Mouse (Mus musculus) midbrain, embryonic 16.5 days (tissue): ENCODE measurements around the gene Mob1b. TPM values are rescaled to one million over a fixed set of nuclear protein-coding genes. Genes with fewer than 3 reads are reported as not detected.

Source experiments
- ATAC-seq: fragments of 200-750 bp; cut with Nextera tagmentation; 2 replicates; pipeline ENCODE4 v1.8.0; 2017; ENCODE audit warnings: moderate TSS enrichment
- H3K27ac ChIP-seq: fragments of 300-500 bp; sonication (generic); 2 replicates; pipeline ENCODE4 v1.5.1; 2014; ENCODE audit warnings: mild to moderate bottlenecking, low read length, mixed read lengths
- H3K27me3 ChIP-seq: fragments of 300-500 bp; sonication (generic); 2 replicates; pipeline ENCODE4 v1.6.1; 2014; ENCODE audit warnings: low read depth, low read length, mixed read lengths; ENCODE audit not compliant: control insufficient read depth, insufficient read depth
- H3K36me3 ChIP-seq: fragments of 300-500 bp; sonication (generic); 2 replicates; pipeline ENCODE4 v1.6.1; 2014; ENCODE audit warnings: mild to moderate bottlenecking, low read length, moderate library complexity, mixed read lengths; ENCODE audit not compliant: control insufficient read depth, insufficient read depth
- H3K4me1 ChIP-seq: fragments of 300-500 bp; sonication (generic); 2 replicates; pipeline ENCODE4 v1.6.1; 2014; ENCODE audit warnings: mild to moderate bottlenecking, low read length, mixed read lengths; ENCODE audit not compliant: control insufficient read depth, insufficient read depth
- H3K4me2 ChIP-seq: fragments of 300-500 bp; sonication (generic); 2 replicates; pipeline ENCODE4 v1.6.1; 2014; ENCODE audit warnings: mild to moderate bottlenecking, low read length, mixed read lengths
- H3K4me3 ChIP-seq: fragments of 300-500 bp; sonication (generic); 2 replicates; pipeline ENCODE4 v1.5.1; 2014; ENCODE audit warnings: low read depth, mild to moderate bottlenecking, low read length, moderate library complexity, mixed read lengths
- H3K9ac ChIP-seq: fragments of 300-500 bp; sonication (generic); 2 replicates; pipeline ENCODE4 v1.6.1; 2014; ENCODE audit warnings: low read depth, low read length, mixed read lengths
- H3K9me3 ChIP-seq: fragments of 300-500 bp; sonication (generic); replicated peaks from 2 replicates; pipeline ENCODE4 v1.6.1; 2014; ENCODE audit warnings: mild to moderate bottlenecking, low read length, mixed read lengths; ENCODE audit not compliant: control insufficient read depth, poor library complexity, severe bottlenecking
- WGBS: fragments of 180-500 bp; shearing (Covaris S2); extraction: QIAGEN DNeasy Blood & Tissue Kit; methylation state at CpG from one replicate; pipeline ENCODE4 v1.1.7; 2014; 5-methylcytosine and 5-hydroxymethylcytosine counted together
- polyA plus RNA-seq: library from polyadenylated mRNA; unstranded; fragments of >200 nt; fragmentation: Nextera tagmentation; extraction: Ambion mirVana; gene quantifications from 2 replicates; pipeline ENCODE4 v1.2.1, GENCODE M21; 2015

Gene Mob1b
- polyA plus RNA-seq, 1 experiment from 2014 or later = 9.8 TPM

DNA sequence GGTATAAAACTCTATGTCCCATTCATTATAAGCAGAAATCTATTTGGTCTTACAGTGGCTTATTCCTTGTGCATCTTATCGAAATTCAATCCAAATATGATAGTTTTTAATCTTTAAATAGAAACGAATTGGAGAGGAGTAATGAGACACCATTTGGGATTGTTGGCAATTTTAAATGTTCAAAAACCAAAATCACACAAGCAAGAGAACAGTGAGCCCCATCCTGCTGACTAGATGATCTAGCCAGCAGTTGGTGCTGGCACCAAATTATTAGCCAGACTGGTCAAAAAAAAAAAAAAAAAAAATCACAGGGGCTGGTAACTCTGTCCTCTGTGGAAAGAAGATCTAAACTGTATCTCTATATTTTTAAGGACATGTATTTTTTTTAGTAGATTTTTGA is 92.5 kb downstream of the Mob1b start:
- Histone ChIP-seq H3K27me3 (no peaks in the 10 kb centered on the region), H3K9me3 (no peaks in the 10 kb centered on the region), H3K4me2 (no peak overlapping the region), H3K27ac (no peak overlapping the region), H3K36me3 (no peaks in the 10 kb centered on the region), H3K4me1 (no peaks in the 10 kb centered on the region), H3K9ac (no peak overlapping the region), H3K4me3 (no peak overlapping the region)
- WGBS = 81% methylated on average over 2 of the region's 2 CpGs
- no peak for ATAC-seq

Other genes starting within 250 kb of the Mob1b start
- not detected in 2 replicates for gene Enam, start 232.9 kb upstream of the Mob1b start, polyA plus RNA-seq
- 0.20 and 0.44 TPM in 2 replicates for gene Jchain, start 193.0 kb upstream of the Mob1b start, polyA plus RNA-seq
- 48.3 and 49.8 TPM in 2 replicates for gene Utp3, start 166.4 kb upstream of the Mob1b start, polyA plus RNA-seq
- gene Rufy3, start 155.8 kb upstream of the Mob1b start, polyA plus RNA-seq = 307 and 339 TPM in 2 replicates
- 57.0 and 60.5 TPM in 2 replicates for gene Grsf1, start 44.7 kb upstream of the Mob1b start, polyA plus RNA-seq
- 43.6 and 48.8 TPM in 2 replicates for gene Dck, start 44.1 kb downstream of the Mob1b start, polyA plus RNA-seq
- 5.7 and 8.3 TPM in 2 replicates for gene Slc4a4, start 166.0 kb downstream of the Mob1b start, polyA plus RNA-seq